Mouse (Mus musculus) liver, embryonic 11.5 days (tissue): ENCODE results near the gene Agap1. TPM values are rescaled to one million over a fixed set of nuclear protein-coding genes. Genes with fewer than 3 reads are reported as not detected.

Experiments
- ATAC-seq: fragments of 200-750 bp; cut with Nextera tagmentation; replicated peaks from 2 replicates; pipeline ENCODE4 v1.8.0; 2017; ENCODE audit warnings: moderate number of reproducible peaks, mild to moderate bottlenecking, moderate TSS enrichment, moderate library complexity; ENCODE audit not compliant: low FRiP score
- DNase-seq: peaks from one replicate; pipeline ENCODE4 v3.0.0-alpha.2; 2017; ENCODE audit warnings: low spot score
- H3K27ac ChIP-seq: fragments of 300-500 bp; sonication (generic); 2 replicates; pipeline ENCODE4 v1.5.1; 2014; ENCODE audit warnings: mild to moderate bottlenecking, low read depth, low read length, control low read depth
- H3K27me3 ChIP-seq: fragments of 300-500 bp; sonication (generic); replicated peaks from 2 replicates; pipeline ENCODE4 v1.6.1; 2014; ENCODE audit warnings: low read length, mixed read lengths; ENCODE audit not compliant: control insufficient read depth, insufficient read depth
- H3K36me3 ChIP-seq: fragments of 300-500 bp; sonication (generic); 2 replicates; pipeline ENCODE4 v1.6.1; 2014; ENCODE audit warnings: mild to moderate bottlenecking, low read length, moderate library complexity, mixed read lengths; ENCODE audit not compliant: control insufficient read depth, insufficient read depth
- H3K4me1 ChIP-seq: fragments of 300-500 bp; sonication (generic); replicated peaks from 2 replicates; pipeline ENCODE4 v1.6.1; 2014; ENCODE audit warnings: low read length, mixed read lengths; ENCODE audit not compliant: control insufficient read depth, insufficient read depth
- H3K4me2 ChIP-seq: fragments of 300-500 bp; sonication (generic); 2 replicates; pipeline ENCODE4 v1.6.1; 2014; ENCODE audit warnings: mild to moderate bottlenecking, control low read depth, moderate library complexity
- H3K4me3 ChIP-seq: fragments of 300-500 bp; sonication (generic); 2 replicates; pipeline ENCODE4 v1.5.1; 2014; ENCODE audit warnings: low read depth, low read length, control low read depth
- H3K9ac ChIP-seq: fragments of 300-500 bp; sonication (generic); 2 replicates; pipeline ENCODE4 v1.6.1; 2014; ENCODE audit warnings: low read depth, low read length, control low read depth
- H3K9me3 ChIP-seq: fragments of 300-500 bp; sonication (generic); 2 replicates; pipeline ENCODE4 v1.6.1; 2016; ENCODE audit warnings: low read length, inconsistent platforms, mixed read lengths; ENCODE audit not compliant: control insufficient read depth
- WGBS: fragments of 180-500 bp; shearing (Covaris S2); extraction: QIAGEN DNeasy Blood & Tissue Kit; methylation state at CpG from one replicate; pipeline ENCODE4 v1.1.7; 2014; 5-methylcytosine and 5-hydroxymethylcytosine counted together
- polyA plus RNA-seq: library from polyadenylated mRNA; unstranded; fragments of >200 nt; fragmentation: Nextera tagmentation; extraction: Ambion mirVana; gene quantifications from 2 replicates; pipeline ENCODE4 v1.2.1, GENCODE M21; 2014

Gene Agap1
- polyA plus RNA-seq, 1 experiment from 2014 or later, result 4.6 TPM

DNA sequence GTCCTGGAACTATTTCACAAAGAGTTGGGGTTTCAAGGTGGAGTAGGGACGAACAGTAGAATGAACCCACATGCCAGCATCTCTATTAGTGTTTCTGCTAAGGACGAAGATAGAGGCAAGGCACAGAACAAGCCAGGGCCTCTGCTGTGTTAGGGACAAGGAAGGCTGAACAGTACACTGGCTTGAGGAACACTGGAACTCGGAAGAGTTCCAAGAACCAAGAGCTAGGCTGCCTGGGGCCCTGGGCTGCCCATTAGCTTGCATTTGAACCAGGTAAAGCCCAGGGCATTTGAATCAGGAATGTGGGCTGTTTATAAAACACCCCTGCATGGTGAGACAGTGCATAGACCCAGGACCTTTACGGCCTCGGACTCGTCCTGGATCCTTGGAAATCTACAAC is 940 bp upstream of the Agap1 start:
- WGBS, result 38% methylated on average over 6 of the region's 6 CpGs

DNA sequence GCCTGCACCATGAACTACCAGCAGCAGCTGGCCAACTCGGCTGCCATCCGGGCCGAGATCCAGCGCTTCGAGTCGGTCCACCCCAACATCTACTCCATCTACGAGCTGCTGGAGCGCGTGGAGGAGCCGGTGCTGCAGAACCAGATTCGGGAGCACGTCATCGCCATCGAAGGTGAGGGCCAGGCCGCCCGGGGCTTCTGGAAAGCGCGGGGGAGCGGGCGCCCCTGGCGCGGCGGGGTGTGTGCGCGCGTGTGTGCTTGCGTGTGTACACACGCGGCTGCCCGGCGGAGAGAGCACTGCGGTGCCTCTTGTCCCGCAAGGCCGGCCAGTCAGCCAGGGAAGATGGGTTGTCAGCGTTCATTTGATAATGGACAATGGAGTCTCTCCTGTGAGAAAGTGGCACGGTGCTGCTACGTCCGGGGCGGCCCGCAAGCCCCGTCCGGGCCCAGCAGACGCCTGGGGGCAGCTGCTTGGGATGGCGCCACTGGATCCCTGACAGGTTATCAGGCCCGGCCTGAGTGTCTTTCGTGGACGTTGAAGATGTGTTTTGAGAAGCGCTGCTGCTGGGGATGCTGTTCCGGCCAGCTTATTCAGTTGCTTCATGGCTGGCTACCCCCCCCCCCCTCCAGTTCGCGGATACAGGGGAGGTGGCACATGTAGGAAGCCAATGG is 950 bp downstream of the Agap1 start:
- 2% methylated on average over 51 of the region's 51 CpGs for WGBS
- DNase-seq (peak; percentile 61), ATAC-seq (no peak)
- peak overlapping the region; percentile 77 for H3K4me3 ChIP-seq
- no peak overlapping the region for H3K27ac ChIP-seq
- H3K27me3 ChIP-seq, result peaks cover 31% of the 10 kb centered on the region
- peaks cover 8% of the 10 kb centered on the region; the same call in 1 of the 2 replicates for H3K4me1 ChIP-seq
- H3K4me2 ChIP-seq, result peak overlapping the region; percentile 94
- H3K9ac ChIP-seq, result peak overlapping the region; percentile 68
- 0 out of 2 replicates have a peak, but pooled peaks cover 2% of the 10 kb centered on the region for H3K9me3 ChIP-seq
- H3K36me3 ChIP-seq, result peaks cover 3% of the 10 kb centered on the region; the same call in 1 of the 2 replicates

More for the DNA sequence above, 940 bp upstream of the Agap1 start:
- no peak for DNase-seq
- Histone ChIP-seq H3K4me3 (peak overlapping the region; percentile 77), H3K27ac (no peak overlapping the region), H3K4me2 (peak overlapping the region; percentile 94), H3K36me3 (peaks cover 3% of the 10 kb centered on the region; the same call in 1 of the 2 replicates), H3K27me3 (peaks cover 31% of the 10 kb centered on the region), H3K4me1 (peaks cover 8% of the 10 kb centered on the region; the same call in 1 of the 2 replicates), H3K9ac (peak overlapping the region; percentile 61; the same call in 1 of the 2 replicates), H3K9me3 (0 out of 2 replicates have a peak, but pooled peaks cover 2% of the 10 kb centered on the region)
- ATAC-seq, result no peak

DNA sequence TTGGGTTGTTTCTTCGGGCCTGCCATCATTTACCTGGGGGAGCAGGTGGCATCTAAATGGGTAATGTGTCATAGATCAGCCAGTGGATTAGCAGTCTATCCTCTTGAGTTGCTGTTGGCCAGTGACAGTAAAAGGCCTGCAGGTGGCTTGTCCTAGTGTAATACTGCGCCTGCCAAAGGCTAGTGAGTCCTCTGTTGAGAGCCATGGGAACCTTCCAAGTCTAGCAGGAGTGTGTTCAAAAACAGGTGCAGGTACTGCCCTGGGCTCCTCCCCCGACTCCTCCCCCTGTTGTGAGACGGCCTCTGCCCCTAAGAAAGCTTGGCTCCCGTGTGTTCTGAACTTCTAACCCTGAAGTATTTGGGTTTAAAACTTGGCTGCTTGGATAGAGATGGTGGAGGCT is 1.9 kb downstream of the Agap1 start:
- Histone ChIP-seq H3K27ac (no peak overlapping the region), H3K27me3 (peaks cover 31% of the 10 kb centered on the region), H3K9ac (peak overlapping the region; percentile 37; the same call in 1 of the 2 replicates), H3K4me1 (peaks cover 8% of the 10 kb centered on the region; the same call in 1 of the 2 replicates), H3K4me2 (peak overlapping the region; percentile 94), H3K9me3 (0 out of 2 replicates have a peak, but pooled peaks cover 2% of the 10 kb centered on the region), H3K36me3 (peaks cover 3% of the 10 kb centered on the region; the same call in 1 of the 2 replicates), H3K4me3 (peak overlapping the region; percentile 77)
- ATAC-seq (no peak), DNase-seq (no peak)
- WGBS, result 36% methylated on average over 5 of the region's 5 CpGs

DNA sequence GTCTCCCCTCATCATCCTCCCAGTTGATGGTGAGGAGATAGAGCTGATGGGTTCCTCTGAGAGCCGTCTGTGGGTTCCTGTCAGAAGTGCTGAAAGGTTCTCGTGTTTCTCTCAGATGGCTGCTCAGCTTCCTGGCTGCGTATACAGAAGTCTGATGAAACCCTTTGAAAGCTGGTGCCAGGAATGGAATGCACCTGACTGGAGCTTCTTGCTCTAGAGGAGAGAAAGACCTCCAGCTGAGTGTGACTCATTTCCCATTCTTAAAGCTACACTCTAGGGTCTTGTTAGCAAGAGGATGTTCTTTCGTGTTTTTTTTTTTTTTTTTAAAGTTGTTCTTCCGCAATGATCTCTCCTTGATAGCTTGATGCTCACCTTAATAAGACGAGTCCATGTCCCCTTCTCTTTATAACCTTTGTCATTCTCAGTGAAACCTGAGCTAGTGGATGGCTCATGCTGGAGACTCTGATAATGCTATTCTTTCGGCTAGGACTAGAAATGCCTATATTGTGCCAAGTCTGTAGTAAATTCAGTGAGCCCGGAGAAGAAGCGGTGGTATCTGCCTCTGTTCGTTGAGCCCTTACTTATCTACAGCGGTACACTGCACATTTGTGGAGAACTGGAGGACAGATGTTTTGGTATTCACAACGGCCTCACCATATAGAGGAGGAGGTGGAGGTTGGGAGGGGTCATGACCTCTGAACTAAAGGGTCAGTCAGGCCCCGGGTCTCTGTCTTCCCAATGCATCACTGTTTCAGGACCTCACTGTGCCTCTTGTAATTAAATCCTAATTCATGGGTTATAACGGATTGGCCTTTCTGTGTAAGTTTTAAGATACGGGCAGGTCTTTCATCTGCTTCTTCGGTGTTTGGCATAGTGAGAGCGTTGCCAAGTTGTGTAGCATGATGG is 2.8 kb downstream of the Agap1 start:
- no peak overlapping the region for H3K4me3 ChIP-seq
- 0 out of 2 replicates have a peak, but pooled peaks cover 2% of the 10 kb centered on the region for H3K9me3 ChIP-seq
- DNase-seq (no peak), ATAC-seq (no peak)
- H3K36me3 ChIP-seq, result peaks cover 3% of the 10 kb centered on the region; the same call in 1 of the 2 replicates
- H3K4me2 ChIP-seq, result no peak overlapping the region
- WGBS, result 69% methylated on average over 17 of the region's 17 CpGs
- H3K27me3 ChIP-seq, result peaks cover 28% of the 10 kb centered on the region
- H3K27ac ChIP-seq, result no peak overlapping the region
- H3K4me1 ChIP-seq, result peaks cover 8% of the 10 kb centered on the region; the same call in 1 of the 2 replicates
- no peak overlapping the region for H3K9ac ChIP-seq

DNA sequence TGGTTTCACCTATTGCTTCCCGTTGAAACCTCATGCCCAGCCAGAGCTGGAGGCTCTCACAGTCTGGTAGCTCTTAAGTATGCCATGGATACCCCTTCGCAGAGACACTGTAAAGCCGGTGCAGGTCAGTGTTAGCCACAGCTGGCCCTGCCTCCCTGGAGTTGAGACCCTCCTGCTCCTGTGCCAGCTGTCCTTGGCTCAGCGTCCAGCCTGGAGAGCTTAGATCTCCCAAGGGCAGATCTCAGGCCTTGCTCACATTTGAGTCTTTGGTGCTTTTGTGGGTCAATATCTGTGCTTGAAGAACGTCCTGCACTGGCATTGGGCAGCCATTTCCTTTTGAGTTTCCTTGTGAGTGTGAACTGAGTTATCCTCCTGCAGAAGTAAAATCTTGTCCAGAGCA is 7.3 kb downstream of the Agap1 start:
- no peak overlapping the region for H3K4me3 ChIP-seq
- H3K36me3 ChIP-seq, result peaks cover 3% of the 10 kb centered on the region; the same call in 1 of the 2 replicates
- H3K9me3 ChIP-seq, result 0 out of 2 replicates have a peak, but pooled peaks cover 2% of the 10 kb centered on the region
- H3K9ac ChIP-seq, result no peak overlapping the region
- ATAC-seq, result no peak
- no peaks in the 10 kb centered on the region for H3K27me3 ChIP-seq
- H3K27ac ChIP-seq, result no peak overlapping the region
- WGBS, result 74% methylated on average over 5 of the region's 5 CpGs
- DNase-seq, result no peak
- H3K4me1 ChIP-seq, result peaks cover 13% of the 10 kb centered on the region
- H3K4me2 ChIP-seq, result no peak overlapping the region

DNA sequence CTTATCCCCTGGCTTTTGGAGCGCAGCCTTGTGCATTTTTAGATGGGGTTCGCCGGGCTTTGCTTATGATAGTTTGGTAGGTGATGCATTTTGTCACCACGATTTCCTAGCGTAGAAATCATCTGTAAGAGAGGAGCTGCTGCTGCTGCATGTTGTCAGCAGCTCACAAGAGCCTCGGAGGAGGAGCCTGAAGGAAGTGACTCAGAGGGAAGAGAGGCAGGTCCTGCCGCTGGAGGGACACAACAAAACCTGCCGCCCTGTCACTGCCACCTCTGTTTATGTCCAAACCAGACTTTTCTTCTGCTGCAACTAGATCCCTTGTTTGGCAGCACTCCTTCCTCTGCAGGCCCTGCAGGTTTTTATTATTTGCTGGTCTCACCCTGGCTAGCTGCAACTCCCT is 8.5 kb downstream of the Agap1 start:
- H3K4me3 ChIP-seq, result no peak overlapping the region
- H3K9me3 ChIP-seq, result 0 out of 2 replicates have a peak, but pooled peaks cover 2% of the 10 kb centered on the region
- no peaks in the 10 kb centered on the region for H3K27me3 ChIP-seq
- no peak overlapping the region for H3K27ac ChIP-seq
- peaks cover 3% of the 10 kb centered on the region; the same call in 1 of the 2 replicates for H3K36me3 ChIP-seq
- peaks cover 25% of the 10 kb centered on the region for H3K4me1 ChIP-seq
- DNase-seq (no peak), ATAC-seq (no peak)
- H3K4me2 ChIP-seq, result no peak overlapping the region
- 38% methylated on average over 8 of the region's 8 CpGs for WGBS
- no peak overlapping the region for H3K9ac ChIP-seq

DNA sequence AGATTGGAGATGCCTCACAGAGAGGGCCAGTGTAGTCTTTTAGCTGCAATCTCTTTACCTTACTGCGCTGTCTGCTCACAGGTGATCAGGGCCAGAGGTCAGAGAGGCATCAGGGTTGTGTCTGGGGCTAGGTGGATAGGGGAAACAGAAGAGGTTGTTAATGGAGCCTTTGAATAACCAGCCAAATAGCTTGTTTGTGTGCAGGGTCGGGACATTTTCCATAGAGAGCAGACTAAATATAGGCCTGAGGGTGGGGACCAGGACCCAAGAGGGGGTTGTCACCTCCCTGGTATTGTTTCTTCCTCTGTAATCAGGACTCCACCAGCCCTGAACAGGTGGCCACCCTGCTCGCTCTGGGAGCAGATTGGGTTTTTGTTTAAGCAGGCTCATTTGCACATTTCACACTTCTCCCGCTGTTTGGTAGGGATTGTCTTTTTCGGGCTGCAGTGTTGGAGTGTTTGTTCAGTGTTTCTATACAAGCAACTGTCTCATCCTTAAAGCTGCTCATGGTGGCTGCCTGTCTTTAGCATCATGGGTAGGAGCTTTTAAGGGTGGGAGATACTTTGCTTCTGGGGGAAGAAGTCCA is 10.9 kb downstream of the Agap1 start:
- no peak for DNase-seq
- H3K4me1 ChIP-seq, result peaks cover 33% of the 10 kb centered on the region
- no peak overlapping the region for H3K9ac ChIP-seq
- no peak overlapping the region for H3K27ac ChIP-seq
- ATAC-seq, result no peak
- H3K4me2 ChIP-seq, result no peak overlapping the region
- H3K4me3 ChIP-seq, result no peak overlapping the region
- no peaks in the 10 kb centered on the region for H3K9me3 ChIP-seq
- H3K27me3 ChIP-seq, result no peaks in the 10 kb centered on the region
- WGBS, result 51% methylated on average over 5 of the region's 5 CpGs
- H3K36me3 ChIP-seq, result no peaks in the 10 kb centered on the region
